Mouse (Mus musculus): Measurements from ENCODE around the gene Gm17651. TPM values are rescaled to one million over a fixed set of nuclear protein-coding genes. Genes with fewer than 3 reads are reported as not detected.

The Gm17651 gene
- polyA plus RNA-seq, 1 experiment from 2014 or later: not detected

- Histone ChIP-seq H3K4me2 (replicated peaks; ENCODE audit: low read depth, low read length) (peak overlapping the region; percentile 95), H3K9ac (replicated peaks; ENCODE audit: low read length) (peak overlapping the region; percentile 71), H3K27ac (ENCODE audit: low read length) (no peak overlapping the region), H3K4me3 (ENCODE audit: low read length) (peak overlapping the region; percentile 51), H3K27me3 (ENCODE audit: insufficient read depth, low read length) (peaks cover 4% of the 10 kb centered on the region; the same call in 1 of the 2 replicates), H3K4me1 (ENCODE audit: insufficient read depth, low read length) (peaks cover 29% of the 10 kb centered on the region), H3K9me3 (ENCODE audit: low read length) (no peaks in the 10 kb centered on the region), H3K36me3 (ENCODE audit: insufficient read depth, low read length) (no peaks in the 10 kb centered on the region)
- no peak for ATAC-seq (ENCODE audit: low FRiP score, low TSS enrichment)
- WGBS: 3% methylated on average over 11 of the region's 11 CpGs
Observed at GRCm38 (mm10) chr3:97682159-97682502, 7.6 kb upstream of the Gm17651 start.

GRCm38 (mm10) chr3:97681321-97682158 lies 7.0 kb upstream of the Gm17651 start:
- WGBS: under 1% methylated on average over 33 of the region's 33 CpGs
- ATAC-seq (ENCODE audit: low FRiP score, low TSS enrichment): peak; percentile 40; the same call in 1 of the 2 replicates

GRCm38 (mm10) chr3:97680631-97681320 lies 6.3 kb upstream of the Gm17651 start:
- no peaks in the 10 kb centered on the region for H3K9me3 ChIP-seq (ENCODE audit: low read length)
- no peaks in the 10 kb centered on the region for H3K36me3 ChIP-seq (ENCODE audit: insufficient read depth, low read length)
- H3K27ac ChIP-seq (ENCODE audit: low read length): 0 out of 2 replicates have a peak overlapping the region, but pooled peaks have one; percentile 3
- 1% methylated on average over 28 of the region's 28 CpGs for WGBS
- H3K27me3 ChIP-seq (ENCODE audit: insufficient read depth, low read length): peaks cover 4% of the 10 kb centered on the region; the same call in 1 of the 2 replicates
- H3K4me3 ChIP-seq (ENCODE audit: low read length): peak overlapping the region; percentile 51
- peak overlapping the region; percentile 95 for H3K4me2 ChIP-seq (replicated peaks; ENCODE audit: low read depth, low read length)
- peaks cover 29% of the 10 kb centered on the region for H3K4me1 ChIP-seq (ENCODE audit: insufficient read depth, low read length)
- peak overlapping the region; percentile 71 for H3K9ac ChIP-seq (replicated peaks; ENCODE audit: low read length)
- peak; percentile 75 for ATAC-seq (ENCODE audit: low FRiP score, low TSS enrichment)

More at GRCm38 (mm10) chr3:97681321-97682158, 7.0 kb upstream of the Gm17651 start:
- peak overlapping the region; percentile 71 for H3K9ac ChIP-seq (replicated peaks; ENCODE audit: low read length)
- no peaks in the 10 kb centered on the region for H3K36me3 ChIP-seq (ENCODE audit: insufficient read depth, low read length)
- no peaks in the 10 kb centered on the region for H3K9me3 ChIP-seq (ENCODE audit: low read length)
- peaks cover 4% of the 10 kb centered on the region; the same call in 1 of the 2 replicates for H3K27me3 ChIP-seq (ENCODE audit: insufficient read depth, low read length)
- 0 out of 2 replicates have a peak overlapping the region, but pooled peaks have one; percentile 3 for H3K27ac ChIP-seq (ENCODE audit: low read length)
- peak overlapping the region; percentile 51 for H3K4me3 ChIP-seq (ENCODE audit: low read length)
- H3K4me1 ChIP-seq (ENCODE audit: insufficient read depth, low read length): peaks cover 29% of the 10 kb centered on the region
- H3K4me2 ChIP-seq (replicated peaks; ENCODE audit: low read depth, low read length): peak overlapping the region; percentile 95

GRCm38 (mm10) chr3:97678416-97678815 lies 3.9 kb upstream of the Gm17651 start:
- Histone ChIP-seq H3K4me3 (ENCODE audit: low read length) (no peak overlapping the region), H3K27me3 (ENCODE audit: insufficient read depth, low read length) (peaks cover 4% of the 10 kb centered on the region; the same call in 1 of the 2 replicates), H3K9me3 (ENCODE audit: low read length) (no peaks in the 10 kb centered on the region), H3K27ac (ENCODE audit: low read length) (no peak overlapping the region), H3K4me2 (replicated peaks; ENCODE audit: low read depth, low read length) (no peak overlapping the region), H3K4me1 (ENCODE audit: insufficient read depth, low read length) (peaks cover 20% of the 10 kb centered on the region), H3K36me3 (ENCODE audit: insufficient read depth, low read length) (no peaks in the 10 kb centered on the region), H3K9ac (replicated peaks; ENCODE audit: low read length) (no peak overlapping the region)
- ATAC-seq (ENCODE audit: low FRiP score, low TSS enrichment): no peak
- 94% methylated on average over 3 of the region's 3 CpGs for WGBS

- Histone ChIP-seq H3K4me2 (replicated peaks; ENCODE audit: low read depth, low read length) (no peak overlapping the region), H3K27me3 (ENCODE audit: insufficient read depth, low read length) (no peaks in the 10 kb centered on the region), H3K4me1 (ENCODE audit: insufficient read depth, low read length) (0 out of 2 replicates have a peak, but pooled peaks cover 5% of the 10 kb centered on the region), H3K36me3 (ENCODE audit: insufficient read depth, low read length) (peaks cover 2% of the 10 kb centered on the region; the same call in 1 of the 2 replicates), H3K4me3 (ENCODE audit: low read length) (no peak overlapping the region), H3K9me3 (ENCODE audit: low read length) (no peaks in the 10 kb centered on the region), H3K27ac (ENCODE audit: low read length) (no peak overlapping the region), H3K9ac (replicated peaks; ENCODE audit: low read length) (no peak overlapping the region)
- no peak for ATAC-seq (ENCODE audit: low FRiP score, low TSS enrichment)
- 95% methylated on average over 3 of the region's 3 CpGs for WGBS
Observed at GRCm38 (mm10) chr3:97676126-97676525, 1.6 kb upstream of the Gm17651 start.

GRCm38 (mm10) chr3:97667093-97667675 lies 7.3 kb downstream of the Gm17651 start:
- Histone ChIP-seq H3K9ac (replicated peaks; ENCODE audit: low read length) (no peak overlapping the region), H3K4me1 (ENCODE audit: insufficient read depth, low read length) (no peaks in the 10 kb centered on the region), H3K4me2 (replicated peaks; ENCODE audit: low read depth, low read length) (no peak overlapping the region), H3K27me3 (ENCODE audit: insufficient read depth, low read length) (no peaks in the 10 kb centered on the region), H3K9me3 (ENCODE audit: low read length) (no peaks in the 10 kb centered on the region), H3K36me3 (ENCODE audit: insufficient read depth, low read length) (peaks cover 25% of the 10 kb centered on the region), H3K4me3 (ENCODE audit: low read length) (no peak overlapping the region), H3K27ac (ENCODE audit: low read length) (no peak overlapping the region)
- no peak for ATAC-seq (ENCODE audit: low FRiP score, low TSS enrichment)
- WGBS: 84% methylated on average over 14 of the region's 14 CpGs

GRCm38 (mm10) chr3:97666154-97666553 lies 8.3 kb downstream of the Gm17651 start:
- Histone ChIP-seq H3K27me3 (ENCODE audit: insufficient read depth, low read length) (no peaks in the 10 kb centered on the region), H3K4me3 (ENCODE audit: low read length) (no peak overlapping the region), H3K9ac (replicated peaks; ENCODE audit: low read length) (no peak overlapping the region), H3K4me2 (replicated peaks; ENCODE audit: low read depth, low read length) (no peak overlapping the region), H3K9me3 (ENCODE audit: low read length) (no peaks in the 10 kb centered on the region), H3K27ac (ENCODE audit: low read length) (no peak overlapping the region), H3K36me3 (ENCODE audit: insufficient read depth, low read length) (peaks cover 24% of the 10 kb centered on the region), H3K4me1 (ENCODE audit: insufficient read depth, low read length) (no peaks in the 10 kb centered on the region)
- no peak for ATAC-seq (ENCODE audit: low FRiP score, low TSS enrichment)
- 76% methylated on average over 8 of the region's 8 CpGs for WGBS

- Histone ChIP-seq H3K4me2 (replicated peaks; ENCODE audit: low read depth, low read length) (no peak overlapping the region), H3K9me3 (ENCODE audit: low read length) (no peaks in the 10 kb centered on the region), H3K27ac (ENCODE audit: low read length) (no peak overlapping the region), H3K36me3 (ENCODE audit: insufficient read depth, low read length) (peaks cover 21% of the 10 kb centered on the region), H3K9ac (replicated peaks; ENCODE audit: low read length) (no peak overlapping the region), H3K4me1 (ENCODE audit: insufficient read depth, low read length) (no peaks in the 10 kb centered on the region), H3K4me3 (ENCODE audit: low read length) (no peak overlapping the region), H3K27me3 (ENCODE audit: insufficient read depth, low read length) (no peaks in the 10 kb centered on the region)
- 87% methylated on average over 9 of the region's 9 CpGs for WGBS
- ATAC-seq (ENCODE audit: low FRiP score, low TSS enrichment): no peak
Observed at GRCm38 (mm10) chr3:97665525-97665924, 9.0 kb downstream of the Gm17651 start.

- no peak overlapping the region for H3K4me2 ChIP-seq (replicated peaks; ENCODE audit: low read depth, low read length)
- no peak overlapping the region for H3K4me3 ChIP-seq (ENCODE audit: low read length)
- no peaks in the 10 kb centered on the region for H3K9me3 ChIP-seq (ENCODE audit: low read length)
- H3K9ac ChIP-seq (replicated peaks; ENCODE audit: low read length): no peak overlapping the region
- peaks cover 16% of the 10 kb centered on the region for H3K4me1 ChIP-seq (ENCODE audit: insufficient read depth, low read length)
- no peaks in the 10 kb centered on the region for H3K27me3 ChIP-seq (ENCODE audit: insufficient read depth, low read length)
- 74% methylated on average over 8 of the region's 8 CpGs for whole genome bisulfite sequencing
- H3K27ac ChIP-seq (ENCODE audit: low read length): no peak overlapping the region
- ATAC-seq (ENCODE audit: low FRiP score, low TSS enrichment): no peak
- H3K36me3 ChIP-seq (ENCODE audit: insufficient read depth, low read length): peaks cover 5% of the 10 kb centered on the region
Observed at GRCm38 (mm10) chr3:97661206-97661605, 13.3 kb downstream of the Gm17651 start.
